Mouse (Mus musculus) heart, postnatal 0 days (tissue): ENCODE data around the gene Tm6sf2. TPM values are rescaled to one million over a fixed set of nuclear protein-coding genes. Genes with fewer than 3 reads are reported as not detected.
A peak's percentile ranks its signal among the peaks of the same experiment; 100 is the strongest.

Experiments used
- ATAC-seq: fragments of 200-750 bp; cut with Nextera tagmentation; 2 replicates; pipeline ENCODE4 v1.8.0; 2017; ENCODE audit warnings: low read depth, moderate number of reproducible peaks, moderate library complexity; ENCODE audit not compliant: insufficient read depth
- DNase-seq: peaks from one replicate; pipeline ENCODE4 v3.0.0-alpha.2; 2016; ENCODE audit warnings: low spot score
- H3K27ac ChIP-seq: fragments of 300-500 bp; sonication (generic); 2 replicates; pipeline ENCODE4 v1.5.1; 2014; ENCODE audit warnings: low read depth, mild to moderate bottlenecking
- H3K27me3 ChIP-seq: fragments of 300-500 bp; sonication (generic); 2 replicates; pipeline ENCODE4 v1.6.1; 2014; ENCODE audit warnings: low read length, mixed read lengths; ENCODE audit not compliant: control insufficient read depth, insufficient read depth
- H3K36me3 ChIP-seq: fragments of 300-500 bp; sonication (generic); replicated peaks from 2 replicates; pipeline ENCODE4 v1.6.1; 2014; ENCODE audit warnings: low read length, mixed read lengths; ENCODE audit not compliant: control insufficient read depth, insufficient read depth
- H3K4me1 ChIP-seq: fragments of 300-500 bp; sonication (generic); 2 replicates; pipeline ENCODE4 v1.6.1; 2014; ENCODE audit warnings: antibody characterized with exemption; ENCODE audit not compliant: control insufficient read depth, insufficient read depth
- H3K4me2 ChIP-seq: fragments of 300-500 bp; sonication (generic); 2 replicates; pipeline ENCODE4 v1.6.1; 2014; ENCODE audit warnings: low read depth, mild to moderate bottlenecking, low read length, moderate library complexity
- H3K4me3 ChIP-seq: fragments of 300-500 bp; sonication (generic); 2 replicates; pipeline ENCODE4 v1.5.1; 2014; ENCODE audit warnings: low read depth, low read length
- H3K9ac ChIP-seq: fragments of 300-500 bp; sonication (generic); replicated peaks from 2 replicates; pipeline ENCODE4 v1.6.1; 2014; ENCODE audit warnings: low read depth, low read length, mixed read lengths
- H3K9me3 ChIP-seq: fragments of 300-500 bp; sonication (generic); replicated peaks from 2 replicates; pipeline ENCODE4 v1.6.1; 2016; ENCODE audit warnings: low read length; ENCODE audit not compliant: control insufficient read depth
- CTCF ChIP-seq: IDR thresholded peaks from 2 replicates; pipeline ENCODE4 v1.5.1; 2016; ENCODE audit warnings: antibody characterized with exemption, control low read depth, low read depth
- EP300 ChIP-seq: IDR thresholded peaks from 2 replicates; pipeline ENCODE4 v1.6.1; 2016; ENCODE audit warnings: antibody characterized with exemption, low read depth
- WGBS: fragments of 180-500 bp; shearing (Covaris S2); extraction: QIAGEN DNeasy Blood & Tissue Kit; methylation state at CpG from one replicate; pipeline ENCODE4 v1.1.7; 2014; 5-methylcytosine and 5-hydroxymethylcytosine counted together
- polyA plus RNA-seq: library from polyadenylated mRNA; unstranded; fragments of >200 nt; fragmentation: Nextera tagmentation; extraction: Ambion mirVana; gene quantifications from 2 replicates; pipeline ENCODE4 v1.2.1, GENCODE M21; 2015
- total RNA-seq: library from RNA; depleted of rRNA; stranded (reverse); fragments of >200 nt; gene quantifications from 2 replicates; pipeline ENCODE4 v1.2.3, GENCODE M21; 2014; ENCODE audit warnings: low replicate concordance

The Tm6sf2 gene
- total and polyA plus RNA-seq, 2 experiments from 2014 or later, result 1.3 to 2.1 TPM

DNA sequence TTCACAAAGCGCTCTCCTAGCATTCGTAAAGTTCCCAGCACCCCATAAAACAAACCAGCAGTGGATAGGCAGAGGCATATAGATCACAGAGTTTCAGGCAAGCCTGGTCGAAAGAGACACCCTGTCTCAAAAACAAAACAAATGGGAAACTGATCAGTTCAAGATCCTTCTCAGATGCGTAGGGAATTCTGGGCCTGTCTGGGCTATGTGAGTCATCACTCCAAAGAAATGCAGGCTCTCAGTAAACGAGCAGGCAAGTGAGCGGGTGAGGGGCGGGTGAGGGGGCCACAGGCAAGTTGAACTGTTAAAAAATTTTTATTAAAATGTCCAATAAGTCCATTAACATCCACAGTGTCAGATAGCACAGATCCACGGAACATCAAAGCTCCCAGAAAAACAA, 20.1 kb downstream of the Tm6sf2 start:
- no peak for ATAC-seq
- DNase-seq, result no peak
- 52% methylated on average over 8 of the region's 8 CpGs for WGBS
- Histone ChIP-seq H3K27ac (no peak overlapping the region), H3K36me3 (no peaks in the 10 kb centered on the region), H3K9me3 (0 out of 2 replicates have a peak, but pooled peaks cover 1% of the 10 kb centered on the region), H3K27me3 (peaks cover 54% of the 10 kb centered on the region), H3K4me1 (no peaks in the 10 kb centered on the region), H3K4me2 (no peak overlapping the region), H3K4me3 (no peak overlapping the region), H3K9ac (no peak overlapping the region)
- TF ChIP-seq EP300 (no peak), CTCF (no peak)

DNA sequence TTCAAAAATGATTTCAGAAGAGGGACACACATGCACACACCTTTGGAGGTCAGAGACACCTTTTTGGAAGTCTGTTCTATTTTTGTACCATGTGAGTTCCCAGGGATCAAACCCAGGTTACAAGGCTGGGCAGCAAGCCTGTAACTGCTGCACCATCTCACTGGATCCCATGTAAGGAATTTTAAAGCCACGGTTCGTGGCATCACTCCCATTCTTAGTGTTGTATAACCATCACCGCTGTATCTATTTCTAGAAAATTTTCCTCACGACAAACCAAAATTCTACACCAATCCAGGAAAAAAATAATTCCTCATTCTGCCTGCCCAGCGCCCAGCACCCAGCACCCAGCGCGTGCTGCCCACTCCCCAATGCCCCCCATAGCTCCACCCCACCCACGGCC, 26.6 kb downstream of the Tm6sf2 start:
- Histone ChIP-seq H3K4me1 (no peaks in the 10 kb centered on the region), H3K4me2 (no peak overlapping the region), H3K27ac (no peak overlapping the region), H3K9me3 (0 out of 2 replicates have a peak, but pooled peaks cover 3% of the 10 kb centered on the region), H3K9ac (no peak overlapping the region), H3K36me3 (no peaks in the 10 kb centered on the region), H3K4me3 (no peak overlapping the region), H3K27me3 (peaks cover 9% of the 10 kb centered on the region; the same call in 1 of the 2 replicates)
- WGBS, result 64% methylated on average over 8 of the region's 8 CpGs
- ATAC-seq, result no peak
- no peak for DNase-seq
- TF ChIP-seq CTCF, result no peak
- no peak for TF ChIP-seq EP300

DNA sequence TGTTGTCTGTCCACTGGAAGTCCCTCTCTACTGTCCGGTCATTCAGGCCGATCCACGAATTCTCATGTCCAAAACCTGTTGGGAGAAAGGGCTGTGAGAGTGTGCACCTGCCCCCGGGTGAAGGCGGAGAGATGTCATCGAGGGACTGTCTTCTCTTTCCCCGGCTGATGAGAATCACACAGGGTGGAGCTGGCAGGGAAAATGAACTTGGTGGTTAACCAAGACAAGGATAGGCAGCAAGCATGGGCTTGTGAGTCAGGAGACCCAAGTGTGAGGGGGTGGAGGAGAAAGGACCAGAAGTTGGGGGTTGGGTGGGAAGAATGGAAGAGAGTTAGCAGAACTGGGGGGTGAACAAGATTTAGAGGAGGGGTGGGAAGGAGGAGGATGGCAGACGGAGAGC, 27.5 kb downstream of the Tm6sf2 start:
- DNase-seq, result no peak
- Histone ChIP-seq H3K27ac (no peak overlapping the region), H3K4me1 (no peaks in the 10 kb centered on the region), H3K4me2 (no peak overlapping the region), H3K36me3 (no peaks in the 10 kb centered on the region), H3K27me3 (peaks cover 7% of the 10 kb centered on the region; the same call in 1 of the 2 replicates), H3K4me3 (no peak overlapping the region), H3K9me3 (0 out of 2 replicates have a peak, but pooled peaks cover 3% of the 10 kb centered on the region), H3K9ac (no peak overlapping the region)
- TF ChIP-seq CTCF, result no peak
- no peak for TF ChIP-seq EP300
- WGBS, result 81% methylated on average over 8 of the region's 8 CpGs
- no peak for ATAC-seq

DNA sequence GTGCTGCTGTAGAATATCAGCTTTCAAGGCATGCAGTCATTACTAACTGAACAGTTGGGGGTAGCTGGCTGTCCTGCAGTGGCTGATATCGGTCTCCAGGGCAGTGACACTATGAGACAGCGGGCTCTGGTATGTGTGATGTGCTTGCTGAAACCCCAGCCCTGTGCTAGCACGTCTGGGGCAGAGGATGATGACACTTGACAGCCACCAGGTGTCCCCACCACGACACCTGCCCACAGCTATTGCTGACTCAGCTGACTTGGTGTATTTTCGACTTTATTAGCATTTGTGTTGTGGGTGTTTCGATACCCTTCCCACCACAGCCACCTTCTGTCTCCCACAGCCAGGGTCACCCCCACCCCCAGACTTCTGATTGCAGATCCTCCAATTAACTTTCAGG, 31.8 kb downstream of the Tm6sf2 start:
- peak; percentile 72 for TF ChIP-seq CTCF
- no peak for TF ChIP-seq EP300
- Histone ChIP-seq H3K36me3 (no peaks in the 10 kb centered on the region), H3K4me2 (no peak overlapping the region), H3K4me3 (no peak overlapping the region), H3K27ac (no peak overlapping the region), H3K4me1 (no peaks in the 10 kb centered on the region), H3K9ac (no peak overlapping the region), H3K27me3 (0 out of 2 replicates have a peak, but pooled peaks cover 9% of the 10 kb centered on the region), H3K9me3 (no peaks in the 10 kb centered on the region)
- DNase-seq (no peak), ATAC-seq (peak; percentile 76)
- 9% methylated on average over 6 of the region's 6 CpGs for WGBS

DNA sequence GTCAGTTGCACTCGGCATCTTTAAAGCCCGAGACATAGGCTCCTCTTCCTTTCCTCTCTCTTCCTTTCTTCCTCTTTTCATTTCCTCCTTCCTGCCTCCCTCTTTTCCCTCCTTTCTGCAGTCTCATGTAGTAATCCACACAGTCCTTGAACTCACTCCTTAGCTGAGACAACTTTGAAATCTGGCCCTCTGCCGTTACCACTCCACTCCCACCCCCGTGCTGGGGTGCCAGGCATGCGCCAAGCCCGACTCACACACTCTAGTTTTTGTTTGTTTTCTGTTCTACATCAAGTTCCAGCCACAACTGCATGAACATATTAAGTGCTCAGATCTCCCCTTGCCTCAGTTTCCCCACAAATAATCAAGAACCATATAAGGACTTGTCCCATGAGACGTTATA, 32.2 kb downstream of the Tm6sf2 start:
- no peak for TF ChIP-seq EP300
- no peak for TF ChIP-seq CTCF
- peaks cover 12% of the 10 kb centered on the region; the same call in 1 of the 2 replicates for H3K27me3 ChIP-seq
- H3K27ac ChIP-seq, result no peak overlapping the region
- H3K36me3 ChIP-seq, result no peaks in the 10 kb centered on the region
- H3K9me3 ChIP-seq, result no peaks in the 10 kb centered on the region
- no peaks in the 10 kb centered on the region for H3K4me1 ChIP-seq
- no peak overlapping the region for H3K4me3 ChIP-seq
- ATAC-seq (no peak), DNase-seq (no peak)
- no peak overlapping the region for H3K9ac ChIP-seq
- 65% methylated on average over 7 of the region's 7 CpGs for WGBS
- H3K4me2 ChIP-seq, result no peak overlapping the region

DNA sequence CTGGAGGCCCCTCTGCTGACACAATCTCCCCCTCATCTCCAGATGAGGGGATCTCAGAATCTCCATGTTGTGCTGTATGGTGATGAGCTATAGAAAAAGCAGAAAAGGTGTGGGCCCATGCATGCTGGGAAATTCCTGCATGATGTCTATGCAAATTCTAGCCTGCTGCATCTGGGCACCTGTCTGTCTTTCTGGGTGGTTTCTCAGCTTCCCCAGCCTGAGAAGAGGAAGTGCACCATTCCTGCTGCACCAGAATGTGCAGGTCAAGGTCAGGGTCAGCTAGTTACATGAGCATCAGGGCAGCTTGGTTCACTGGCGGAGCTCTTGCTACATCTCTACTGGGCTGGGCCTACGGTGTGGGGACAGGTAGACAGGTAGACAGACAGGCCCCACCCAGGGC, 37.7 kb downstream of the Tm6sf2 start:
- H3K9ac ChIP-seq, result no peak overlapping the region

More for the DNA sequence above, 37.7 kb downstream of the Tm6sf2 start:
- Histone ChIP-seq H3K36me3 (no peaks in the 10 kb centered on the region), H3K27me3 (peaks cover 64% of the 10 kb centered on the region), H3K27ac (no peak overlapping the region), H3K4me1 (no peaks in the 10 kb centered on the region), H3K4me3 (no peak overlapping the region), H3K9me3 (no peaks in the 10 kb centered on the region), H3K4me2 (no peak overlapping the region)
- TF ChIP-seq CTCF (no peak), EP300 (no peak)
- WGBS, result 77% methylated on average over 2 of the region's 2 CpGs
- DNase-seq, result no peak
- ATAC-seq, result no peak
